Comparison of ENCODE assay signal across 11 mouse cellular contexts in the genomic region with DNA sequence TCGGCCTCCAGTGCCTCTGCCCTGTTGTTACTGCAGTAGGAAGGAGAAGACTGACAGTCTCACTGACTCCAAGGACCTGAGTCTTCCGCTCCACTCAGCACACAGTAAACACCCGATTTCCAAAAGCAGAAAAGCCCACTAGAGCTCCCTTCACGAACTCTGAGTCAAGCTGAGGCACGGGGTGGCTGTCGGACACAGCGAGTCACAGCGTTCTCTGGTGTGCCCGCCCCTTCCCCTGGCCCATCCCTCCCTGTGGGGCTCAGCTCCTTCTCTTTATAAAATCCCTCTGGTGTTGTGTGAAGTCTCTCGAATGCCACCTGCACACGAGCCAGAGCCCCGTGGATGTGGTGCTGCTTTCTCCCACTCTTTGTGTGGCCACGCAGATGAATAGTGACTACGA. TPM values are rescaled to one million over a fixed set of nuclear protein-coding genes. Genes with fewer than 3 reads are reported as not detected.
DNase-seq lines count a peak whose midpoint lies in the region; ATAC-seq and TF ChIP-seq lines count a peak whose summit lies in the region.
"Had no signal": no experiment of that assay in that cellular context is flagged by ENCODE, and none has a peak within 500 bp of the region (broad histone marks: within the 10 kb centered on the region; RNA-seq: fewer than 3 reads in every experiment).

No protein-coding gene starts in this region.

- peak; percentile 30 for DNase-seq in adrenal gland, postnatal 14 days
- no peak for DNase-seq in adrenal gland, adult 8-10 months
- no peak for DNase-seq in left cerebral cortex, adult 2 months (ENCODE audit: extremely low spot score in 1 of 2, low spot score in 2 of 2)
- no peak for DNase-seq in left cerebral cortex, postnatal 14 days (ENCODE audit: low spot score in 2 of 2)
- peak; percentile 15 for DNase-seq in 3134 (ENCODE audit: extremely low read depth, insufficient read length, low spot score)
- no peak for DNase-seq in urinary bladder, postnatal 25 days (ENCODE audit: low spot score)
- no peak for DNase-seq in spleen, postnatal 14 days (ENCODE audit: low spot score in 2 of 2)
- DNase-seq: kidney, postnatal 14 days; lung, postnatal 4 days had no signal

- no peak overlapping the region for H3K27ac ChIP-seq in left cerebral cortex, adult 2 months

- intact Hi-C loops in left cerebral cortex, adult 2 months (cut with DNase I) = no loop called here
- intact Hi-C loops in left cerebral cortex, postnatal 14 days (cut with DNase I) = no loop called here

- peak overlapping the region; percentile 93 for H3K4me3 ChIP-seq in left cerebral cortex, adult 2 months

- no peak for TF ChIP-seq CTCF in left cerebral cortex, adult 2 months (IDR thresholded peaks at IDR 0.05)

- ATAC-seq in erythroblast, adult 5-6 weeks (replicated peaks; ENCODE audit: low FRiP score, poor library complexity, severe bottlenecking) = 0 out of 2 replicates have a peak, but pooled peaks have one; percentile 44
- ATAC-seq: Patski had no signal

RNA-seq across cellular contexts. Expression of gene Adcy9, which starts 7.0 kb away (rescaled TPM):
- total RNA-seq in adrenal gland, postnatal 14 days (2021) = 36.1 and 38.7 TPM in 2 replicates
- 10 to 100 TPM; 62.8 to 84.2 (median 72.6) TPM for total RNA-seq in adrenal gland, adult 8-10 months (2022)
- 10 to 100 TPM; 73.3 to 80.4 TPM for total RNA-seq in left cerebral cortex, adult 2 months (2021)
- total RNA-seq in left cerebral cortex, postnatal 14 days (2021) = 10 to 100 TPM; 50.1 to 57.1 TPM
- total RNA-seq in erythroblast, adult 5-6 weeks (2015; ENCODE audit: low replicate concordance) = 0.19 and 1.5 TPM in 2 replicates
- 1.2 and 3.1 TPM in 2 replicates for total RNA-seq in erythroblast, adult 5-6 weeks (2017; ENCODE audit: low replicate concordance)

Comparison
In these comparisons a context has a peak if more than half of its experiments do, and no peak if none do; other contexts are left out.
1. DNase-seq: peak in adrenal gland, postnatal 14 days (single experiment) and 3134 (single experiment); none in adrenal gland, adult 8-10 months (single experiment), left cerebral cortex, adult 2 months (0 of 2), left cerebral cortex, postnatal 14 days (0 of 2), urinary bladder, postnatal 25 days (single experiment) and spleen, postnatal 14 days (0 of 2).